Mouse (Mus musculus) hindbrain, embryonic 15.5 days (tissue): ENCODE results near the gene H3f3b. TPM values are rescaled to one million over a fixed set of nuclear protein-coding genes. Genes with fewer than 3 reads are reported as not detected.

Experiments used
- ATAC-seq: fragments of 200-750 bp; cut with Nextera tagmentation; 2 replicates; pipeline ENCODE4 v1.8.0; 2017; ENCODE audit warnings: low read depth, moderate number of reproducible peaks, moderate TSS enrichment; ENCODE audit not compliant: low FRiP score
- H3K27ac ChIP-seq: fragments of 300-500 bp; sonication (generic); replicated peaks from 2 replicates; pipeline ENCODE4 v1.5.1; 2015; ENCODE audit warnings: mild to moderate bottlenecking, inconsistent platforms
- H3K27me3 ChIP-seq: fragments of 300-500 bp; sonication (generic); 2 replicates; pipeline ENCODE4 v1.6.1; 2015; ENCODE audit warnings: control low read depth, inconsistent platforms
- H3K36me3 ChIP-seq: fragments of 300-500 bp; sonication (generic); 2 replicates; pipeline ENCODE4 v1.6.1; 2015; ENCODE audit warnings: control low read depth, inconsistent platforms
- H3K4me1 ChIP-seq: fragments of 300-500 bp; sonication (generic); replicated peaks from 2 replicates; pipeline ENCODE4 v1.6.1; 2015; ENCODE audit warnings: control low read depth, inconsistent platforms
- H3K4me2 ChIP-seq: fragments of 300-500 bp; sonication (generic); 2 replicates; pipeline ENCODE4 v1.6.1; 2015; ENCODE audit warnings: moderate library complexity, mild to moderate bottlenecking, inconsistent platforms
- H3K4me3 ChIP-seq: fragments of 300-500 bp; sonication (generic); 2 replicates; pipeline ENCODE4 v1.5.1; 2015; ENCODE audit warnings: mild to moderate bottlenecking, inconsistent platforms
- H3K9ac ChIP-seq: fragments of 300-500 bp; sonication (generic); 2 replicates; pipeline ENCODE4 v1.6.1; 2015; ENCODE audit warnings: inconsistent platforms
- H3K9me3 ChIP-seq: fragments of 300-500 bp; sonication (generic); 2 replicates; pipeline ENCODE4 v1.6.1; 2016; ENCODE audit warnings: control low read depth, inconsistent platforms
- WGBS: fragments of 180-500 bp; shearing (Covaris S2); methylation state at CpG from one replicate; pipeline ENCODE4 v1.1.7; 2015; 5-methylcytosine and 5-hydroxymethylcytosine counted together
- polyA plus RNA-seq: library from polyadenylated mRNA; unstranded; fragments of >200 nt; fragmentation: Nextera tagmentation; extraction: Ambion mirVana; gene quantifications from 2 replicates; pipeline ENCODE4 v1.2.1, GENCODE M21; 2015

H3f3b gene
- polyA plus RNA-seq, 1 experiment from 2014 or later, result 1,686 TPM

- Histone ChIP-seq H3K36me3 (no peaks in the 10 kb centered on the region), H3K9ac (no peak overlapping the region), H3K4me1 (peaks cover 22% of the 10 kb centered on the region), H3K9me3 (no peaks in the 10 kb centered on the region), H3K4me3 (no peak overlapping the region), H3K27ac (no peak overlapping the region), H3K27me3 (no peaks in the 10 kb centered on the region), H3K4me2 (peak overlapping the region; percentile 62)
- ATAC-seq, result 0 out of 2 replicates have a peak, but pooled peaks have one; percentile 12
- WGBS, result 69% methylated on average over 9 of the region's 9 CpGs
These were observed 21.9 kb downstream of the H3f3b start for GRCm38 (mm10) chr11:116005701-116006419.

- Histone ChIP-seq H3K9ac (peak overlapping the region; percentile 35; the same call in 1 of the 2 replicates), H3K36me3 (no peaks in the 10 kb centered on the region), H3K4me3 (peak overlapping the region; percentile 35), H3K4me2 (peak overlapping the region; percentile 62), H3K27me3 (no peaks in the 10 kb centered on the region), H3K4me1 (peaks cover 22% of the 10 kb centered on the region), H3K27ac (peak overlapping the region; percentile 65), H3K9me3 (no peaks in the 10 kb centered on the region)
- 5% methylated on average over 54 of the region's 54 CpGs for WGBS
- peak; percentile 61 for ATAC-seq
These were observed 22.7 kb downstream of the H3f3b start for GRCm38 (mm10) chr11:116004840-116005700.

GRCm38 (mm10) chr11:116004186-116004823 lies 23.5 kb downstream of the H3f3b start:
- 31% methylated on average over 8 of the region's 8 CpGs for WGBS
- Histone ChIP-seq H3K27ac (peak overlapping the region; percentile 35; the same call in 1 of the 2 replicates), H3K9ac (peak overlapping the region; percentile 35; the same call in 1 of the 2 replicates), H3K9me3 (no peaks in the 10 kb centered on the region), H3K4me1 (peaks cover 22% of the 10 kb centered on the region), H3K4me2 (peak overlapping the region; percentile 62), H3K27me3 (no peaks in the 10 kb centered on the region), H3K36me3 (no peaks in the 10 kb centered on the region), H3K4me3 (peak overlapping the region; percentile 35)
- ATAC-seq, result no peak

GRCm38 (mm10) chr11:116002894-116003293 lies 24.9 kb downstream of the H3f3b start:
- Histone ChIP-seq H3K4me3 (no peak overlapping the region), H3K36me3 (no peaks in the 10 kb centered on the region), H3K4me2 (no peak overlapping the region), H3K9me3 (no peaks in the 10 kb centered on the region), H3K4me1 (peaks cover 15% of the 10 kb centered on the region), H3K9ac (no peak overlapping the region), H3K27me3 (no peaks in the 10 kb centered on the region), H3K27ac (no peak overlapping the region)
- no peak for ATAC-seq
- WGBS, result 94% methylated on average over 3 of the region's 3 CpGs

GRCm38 (mm10) chr11:116001725-116002124 lies 26.0 kb downstream of the H3f3b start:
- H3K27me3 ChIP-seq, result no peaks in the 10 kb centered on the region
- no peak for ATAC-seq
- H3K4me2 ChIP-seq, result no peak overlapping the region
- 70% methylated on average over 6 of the region's 6 CpGs for WGBS
- no peak overlapping the region for H3K4me3 ChIP-seq
- no peaks in the 10 kb centered on the region for H3K9me3 ChIP-seq
- H3K4me1 ChIP-seq, result peaks cover 15% of the 10 kb centered on the region
- no peak overlapping the region for H3K9ac ChIP-seq
- H3K36me3 ChIP-seq, result no peaks in the 10 kb centered on the region
- H3K27ac ChIP-seq, result no peak overlapping the region

GRCm38 (mm10) chr11:116000607-116001006 lies 27.2 kb downstream of the H3f3b start:
- Histone ChIP-seq H3K27me3 (no peaks in the 10 kb centered on the region), H3K9me3 (no peaks in the 10 kb centered on the region), H3K4me2 (no peak overlapping the region), H3K9ac (no peak overlapping the region), H3K36me3 (no peaks in the 10 kb centered on the region), H3K27ac (no peak overlapping the region), H3K4me3 (no peak overlapping the region), H3K4me1 (peaks cover 15% of the 10 kb centered on the region)
- WGBS, result 35% methylated on average over 10 of the region's 10 CpGs
- no peak for ATAC-seq

GRCm38 (mm10) chr11:115999538-116000143 lies 28.1 kb downstream of the H3f3b start:
- H3K4me1 ChIP-seq, result peaks cover 6% of the 10 kb centered on the region
- H3K9me3 ChIP-seq, result no peaks in the 10 kb centered on the region
- H3K4me3 ChIP-seq, result no peak overlapping the region
- ATAC-seq, result peak; percentile 16; the same call in 1 of the 2 replicates
- no peak overlapping the region for H3K9ac ChIP-seq
- H3K27ac ChIP-seq, result no peak overlapping the region
- no peaks in the 10 kb centered on the region for H3K27me3 ChIP-seq
- WGBS, result 17% methylated on average over 14 of the region's 14 CpGs
- H3K36me3 ChIP-seq, result no peaks in the 10 kb centered on the region
- no peak overlapping the region for H3K4me2 ChIP-seq

- Histone ChIP-seq H3K27ac (no peak overlapping the region), H3K9ac (no peak overlapping the region), H3K4me3 (no peak overlapping the region), H3K4me1 (no peaks in the 10 kb centered on the region), H3K9me3 (no peaks in the 10 kb centered on the region), H3K27me3 (no peaks in the 10 kb centered on the region), H3K36me3 (no peaks in the 10 kb centered on the region), H3K4me2 (no peak overlapping the region)
- WGBS, result 88% methylated on average over 7 of the region's 7 CpGs
- no peak for ATAC-seq
These were observed 28.7 kb downstream of the H3f3b start for GRCm38 (mm10) chr11:115999027-115999426.

- Histone ChIP-seq H3K27ac (no peak overlapping the region), H3K9me3 (no peaks in the 10 kb centered on the region), H3K27me3 (no peaks in the 10 kb centered on the region), H3K4me3 (no peak overlapping the region), H3K4me1 (no peaks in the 10 kb centered on the region), H3K9ac (no peak overlapping the region), H3K36me3 (no peaks in the 10 kb centered on the region), H3K4me2 (no peak overlapping the region)
- 73% methylated on average over 5 of the region's 5 CpGs for WGBS
- no peak for ATAC-seq
These were observed 30.1 kb downstream of the H3f3b start for GRCm38 (mm10) chr11:115997662-115998061.

GRCm38 (mm10) chr11:115997047-115997446 lies 30.7 kb downstream of the H3f3b start:
- ATAC-seq, result no peak
- H3K9ac ChIP-seq, result no peak overlapping the region
- WGBS, result 79% methylated on average over 4 of the region's 4 CpGs
- no peak overlapping the region for H3K4me2 ChIP-seq
- no peaks in the 10 kb centered on the region for H3K9me3 ChIP-seq
- H3K4me3 ChIP-seq, result no peak overlapping the region
- H3K27me3 ChIP-seq, result no peaks in the 10 kb centered on the region
- H3K36me3 ChIP-seq, result no peaks in the 10 kb centered on the region
- no peaks in the 10 kb centered on the region for H3K4me1 ChIP-seq
- H3K27ac ChIP-seq, result no peak overlapping the region

GRCm38 (mm10) chr11:115995256-115995655 lies 32.5 kb downstream of the H3f3b start:
- Histone ChIP-seq H3K9me3 (no peaks in the 10 kb centered on the region), H3K4me2 (no peak overlapping the region), H3K4me3 (no peak overlapping the region), H3K4me1 (no peaks in the 10 kb centered on the region), H3K36me3 (no peaks in the 10 kb centered on the region), H3K27ac (no peak overlapping the region), H3K9ac (no peak overlapping the region), H3K27me3 (no peaks in the 10 kb centered on the region)
- 87% methylated on average over 3 of the region's 3 CpGs for WGBS
- ATAC-seq, result no peak
